Mouse (Mus musculus) embryonic fibroblast, embryonic 13.5 days (primary cell): ENCODE results near the gene Gstp3. TPM values are rescaled to one million over a fixed set of nuclear protein-coding genes. Genes with fewer than 3 reads are reported as not detected.

Source experiments
- H3K27ac ChIP-seq: 2 replicates; pipeline ENCODE4 v1.5.1; 2012; ENCODE audit warnings: low read length, control low read depth, inconsistent platforms; ENCODE audit not compliant: insufficient read depth
- H3K4me1 ChIP-seq: 2 replicates; pipeline ENCODE4 v1.6.1; 2011; ENCODE audit warnings: low read length; ENCODE audit not compliant: control insufficient read depth, insufficient read depth
- H3K4me3 ChIP-seq: 2 replicates; pipeline ENCODE4 v1.5.1; 2011; ENCODE audit warnings: mild to moderate bottlenecking, control low read depth, low read length; ENCODE audit not compliant: insufficient read depth
- CTCF ChIP-seq: IDR thresholded peaks from 2 replicates; pipeline ENCODE4 v1.5.1; 2011; ENCODE audit warnings: mild to moderate bottlenecking, control low read depth, low read length, moderate library complexity, borderline replicate concordance; ENCODE audit not compliant: insufficient read depth
- POLR2A ChIP-seq: IDR thresholded peaks from 2 replicates; pipeline ENCODE4 v1.6.1; 2011; ENCODE audit warnings: low read depth, mild to moderate bottlenecking, control low read depth, low read length, moderate library complexity
- polyA plus RNA-seq: library from polyadenylated mRNA; stranded (reverse); fragments of >200 nt; gene quantifications from 2 replicates; pipeline ENCODE4 v1.2.4, GENCODE M21; 2011; ENCODE audit warnings: low read depth; ENCODE audit not compliant: missing spikeins, insufficient read length

The Gstp3 gene
- polyA plus RNA-seq, 1 experiment, result not detected

DNA sequence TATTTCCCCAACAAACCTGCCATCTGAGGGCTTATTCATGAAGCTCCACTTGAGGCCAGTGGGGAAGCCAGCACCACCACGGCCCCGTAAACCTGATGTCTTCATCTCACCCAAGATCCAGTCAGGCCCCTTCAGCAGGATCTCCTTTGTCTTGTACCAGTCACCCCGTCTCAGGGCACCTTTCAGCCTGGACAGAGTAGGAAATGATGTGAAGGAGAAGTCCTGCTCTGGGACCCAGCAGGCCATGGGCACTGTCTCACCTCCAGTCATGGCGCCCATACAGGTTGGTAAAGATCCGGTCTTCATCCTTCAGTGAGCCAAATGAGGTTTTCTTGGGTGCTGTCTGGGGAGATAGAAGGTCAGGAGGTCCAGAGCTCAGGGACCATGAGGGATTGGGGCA, 48.3 kb downstream of the Gstp3 start:
- no peak for TF ChIP-seq CTCF
- TF ChIP-seq POLR2A, result no peak
- no peak overlapping the region for H3K27ac ChIP-seq

More for the DNA sequence above, 48.3 kb downstream of the Gstp3 start:
- peaks cover 2% of the 10 kb centered on the region; the same call in 1 of the 2 replicates for H3K4me1 ChIP-seq
- no peak overlapping the region for H3K4me3 ChIP-seq

Other genes starting within 250 kb of the Gstp3 start
- gene Chka, start 207.8 kb downstream of the Gstp3 start, polyA plus RNA-seq, result 48.4 and 65.0 TPM in 2 replicates
- 56.8 and 60.7 TPM in 2 replicates for gene Tcirg1, start 152.4 kb downstream of the Gstp3 start, polyA plus RNA-seq
- 97.0 and 108 TPM in 2 replicates for gene Ndufs8, start 146.8 kb downstream of the Gstp3 start, polyA plus RNA-seq
- 3.8 and 4.3 TPM in 2 replicates for gene Aldh3b1, start 129.8 kb downstream of the Gstp3 start, polyA plus RNA-seq
- 34.5 and 44.9 TPM in 2 replicates for gene Unc93b1, start 124.4 kb downstream of the Gstp3 start, polyA plus RNA-seq
- gene Aldh3b3, start 100.9 kb downstream of the Gstp3 start, polyA plus RNA-seq, result not detected in 2 replicates
- gene Aldh3b2, start 87.2 kb downstream of the Gstp3 start, polyA plus RNA-seq, result not detected in 2 replicates
- gene Acy3, start 73.0 kb downstream of the Gstp3 start, polyA plus RNA-seq, result 4.9 and 7.7 TPM in 2 replicates
- gene Tbx10, start 66.8 kb downstream of the Gstp3 start, polyA plus RNA-seq, result not detected in 2 replicates
- 18.5 and 19.7 TPM in 2 replicates for gene Nudt8, start 59.0 kb downstream of the Gstp3 start, polyA plus RNA-seq
- 2.1 TPM in 2 replicates for gene Gm49405, start 58.9 kb downstream of the Gstp3 start, polyA plus RNA-seq
- 2.1 and 3.2 TPM in 2 replicates for gene Doc2g, start 56.3 kb downstream of the Gstp3 start, polyA plus RNA-seq
- 64.3 and 74.1 TPM in 2 replicates for gene Ndufv1, start 46.8 kb downstream of the Gstp3 start, polyA plus RNA-seq
- gene Gstp1, start 21.6 kb downstream of the Gstp3 start, polyA plus RNA-seq, result 225 and 296 TPM in 2 replicates
- 1.7 and 3.1 TPM in 2 replicates for gene Gstp2, start 13.5 kb downstream of the Gstp3 start, polyA plus RNA-seq
- gene Cabp2, start 22.0 kb upstream of the Gstp3 start, polyA plus RNA-seq, result not detected in 2 replicates
- gene Cdk2ap2, start 37.6 kb upstream of the Gstp3 start, polyA plus RNA-seq, result 25.1 and 32.1 TPM in 2 replicates
- gene Pitpnm1, start 40.4 kb upstream of the Gstp3 start, polyA plus RNA-seq, result 14.5 and 19.5 TPM in 2 replicates
- 63.9 and 72.7 TPM in 2 replicates for gene Aip, start 66.3 kb upstream of the Gstp3 start, polyA plus RNA-seq
- gene Gpr152, start 80.2 kb upstream of the Gstp3 start, polyA plus RNA-seq, result not detected in 2 replicates
- not detected in 2 replicates for gene Cabp4, start 84.5 kb upstream of the Gstp3 start, polyA plus RNA-seq
- gene Coro1b, start 89.0 kb upstream of the Gstp3 start, polyA plus RNA-seq, result 143 and 179 TPM in 2 replicates
- 0.50 TPM in 1 of 2 replicates, not detected in the other for gene Ptprcap, start 94.0 kb upstream of the Gstp3 start, polyA plus RNA-seq
- 18.7 and 35.9 TPM in 2 replicates for gene Rps6kb2, start 103.8 kb upstream of the Gstp3 start, polyA plus RNA-seq
- gene Carns1, start 115.9 kb upstream of the Gstp3 start, polyA plus RNA-seq, result 3.3 and 4.4 TPM in 2 replicates
- gene Tbc1d10c, start 131.7 kb upstream of the Gstp3 start, polyA plus RNA-seq, result 0.25 and 0.42 TPM in 2 replicates
- gene Ppp1ca, start 132.5 kb upstream of the Gstp3 start, polyA plus RNA-seq, result 327 and 340 TPM in 2 replicates
- 25.5 and 32.3 TPM in 2 replicates for gene Rad9a, start 142.1 kb upstream of the Gstp3 start, polyA plus RNA-seq
- gene Clcf1, start 154.7 kb upstream of the Gstp3 start, polyA plus RNA-seq, result 15.2 and 16.8 TPM in 2 replicates
- gene AC109138.7, start 154.8 kb upstream of the Gstp3 start, polyA plus RNA-seq, result not detected in 2 replicates
- gene Pold4, start 172.3 kb upstream of the Gstp3 start, polyA plus RNA-seq, result 55.2 and 55.8 TPM in 2 replicates
- 14.0 and 22.5 TPM in 2 replicates for gene Ssh3, start 209.6 kb upstream of the Gstp3 start, polyA plus RNA-seq
- gene Ankrd13d, start 223.6 kb upstream of the Gstp3 start, polyA plus RNA-seq, result 5.7 and 7.3 TPM in 2 replicates
- gene Grk2, start 246.7 kb upstream of the Gstp3 start, polyA plus RNA-seq, result 40.5 and 41.6 TPM in 2 replicates